Mouse (Mus musculus): ENCODE data around the gene Klk8.

The Klk8 gene

GRCm38 (mm10) chr7:43827706-43828105, 30.3 kb downstream of the Klk8 start:
- TF ChIP-seq GATA4 (IDR thresholded peaks at IDR 0.05; ENCODE audit: insufficient replicate concordance, low read length): no peak

- TF ChIP-seq GATA4 (IDR thresholded peaks at IDR 0.05; ENCODE audit: insufficient replicate concordance, low read length): no peak
Observed at GRCm38 (mm10) chr7:43829006-43829405, 31.6 kb downstream of the Klk8 start.

- no peak for TF ChIP-seq GATA4 (IDR thresholded peaks at IDR 0.05; ENCODE audit: insufficient replicate concordance, low read length)
Observed at GRCm38 (mm10) chr7:43841701-43842100, 44.3 kb downstream of the Klk8 start, which contains the start of gene Klk5. Klk5 (plus strand) TSS chr7:43841971.

GRCm38 (mm10) chr7:43843801-43844200, 46.4 kb downstream of the Klk8 start:
- no peak for TF ChIP-seq GATA4 (IDR thresholded peaks at IDR 0.05; ENCODE audit: insufficient replicate concordance, low read length)

GRCm38 (mm10) chr7:43851616-43852015, 54.2 kb downstream of the Klk8 start:
- no peak for TF ChIP-seq GATA4 (IDR thresholded peaks at IDR 0.05; ENCODE audit: insufficient replicate concordance, low read length)
